Mouse (Mus musculus) hindbrain, embryonic 10.5 days (tissue): ENCODE measurements at regions not wholly inside any gene's neighbourhood (a gene's known extent, or its start where the extent isn't known, plus 50 kb on each side); places are given as distances from the start of the nearest gene placed in this dataset.

Experiments used
- DNase-seq: peaks from one replicate; pipeline ENCODE4 v3.0.0-alpha.2; 2017; ENCODE audit warnings: low spot score
- H3K27ac ChIP-seq: fragments of 300-500 bp; sonication (generic); 2 replicates; pipeline ENCODE4 v1.5.1; 2016; ENCODE audit warnings: mild to moderate bottlenecking, moderate library complexity
- H3K27me3 ChIP-seq: fragments of 300-500 bp; sonication (generic); 2 replicates; pipeline ENCODE4 v1.6.1; 2016; ENCODE audit warnings: mild to moderate bottlenecking; ENCODE audit not compliant: poor library complexity, insufficient read depth, severe bottlenecking
- H3K36me3 ChIP-seq: fragments of 300-500 bp; sonication (generic); 2 replicates; pipeline ENCODE4 v1.6.1; 2016; ENCODE audit warnings: mild to moderate bottlenecking, moderate library complexity
- H3K4me1 ChIP-seq: fragments of 300-500 bp; sonication (generic); replicated peaks from 2 replicates; pipeline ENCODE4 v1.6.1; 2016; ENCODE audit warnings: mild to moderate bottlenecking
- H3K4me3 ChIP-seq: fragments of 300-500 bp; sonication (generic); 2 replicates; pipeline ENCODE4 v1.5.1; 2016; ENCODE audit warnings: mild to moderate bottlenecking, moderate library complexity
- H3K9me3 ChIP-seq: fragments of 300-500 bp; sonication (generic); 2 replicates; pipeline ENCODE4 v1.6.1; 2016; ENCODE audit warnings: mild to moderate bottlenecking, moderate library complexity
- WGBS: fragments of 180-500 bp; shearing (Covaris S2); methylation state at CpG from one replicate; pipeline ENCODE4 v1.1.7; 2016; 5-methylcytosine and 5-hydroxymethylcytosine counted together

DNA sequence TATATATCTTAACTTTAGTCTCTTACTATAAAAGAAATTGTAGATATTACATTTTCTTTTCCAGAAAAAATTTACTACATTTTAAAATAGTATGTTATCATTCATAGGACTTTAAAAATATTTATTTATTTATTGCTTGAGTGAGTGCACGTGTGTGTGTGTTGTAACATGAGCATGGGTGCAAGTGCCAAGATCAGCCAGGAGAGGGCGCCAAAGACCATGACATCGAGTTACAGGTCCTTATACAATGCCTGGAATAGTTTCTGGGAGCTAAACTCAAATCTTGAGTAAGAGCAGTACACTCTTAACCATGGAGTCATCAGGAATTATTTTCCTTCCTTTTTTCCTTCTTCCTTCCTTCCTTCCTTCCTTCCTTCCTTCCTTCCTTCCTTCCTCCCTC is 185.4 kb upstream of the Mageb4 start:
- Histone ChIP-seq H3K4me1 (no peaks in the 10 kb centered on the region), H3K9me3 (no peaks in the 10 kb centered on the region), H3K36me3 (no peaks in the 10 kb centered on the region), H3K27me3 (no peaks in the 10 kb centered on the region), H3K4me3 (no peak overlapping the region), H3K27ac (no peak overlapping the region)
- WGBS, result 19% methylated on average over 3 of the region's 3 CpGs
- DNase-seq, result peak; percentile 33
